Mouse (Mus musculus) ES-E14 (cell line): Measurements from ENCODE around the gene Commd4.

Experiments
- CHD2 ChIP-seq: IDR thresholded peaks from 2 replicates; pipeline ENCODE4 v1.6.1; 2014; ENCODE audit warnings: mild to moderate bottlenecking, low read depth, low read length, inconsistent platforms
- HCFC1 ChIP-seq: IDR thresholded peaks from 2 replicates; pipeline ENCODE4 v1.6.1; 2012; ENCODE audit warnings: low read length, inconsistent platforms, borderline replicate concordance; ENCODE audit not compliant: insufficient read depth
- MAFK ChIP-seq: IDR thresholded peaks from 2 replicates; pipeline ENCODE4 v1.6.1; 2014; ENCODE audit warnings: mild to moderate bottlenecking, low read depth, low read length, inconsistent platforms; ENCODE audit not compliant: insufficient read depth

DNA sequence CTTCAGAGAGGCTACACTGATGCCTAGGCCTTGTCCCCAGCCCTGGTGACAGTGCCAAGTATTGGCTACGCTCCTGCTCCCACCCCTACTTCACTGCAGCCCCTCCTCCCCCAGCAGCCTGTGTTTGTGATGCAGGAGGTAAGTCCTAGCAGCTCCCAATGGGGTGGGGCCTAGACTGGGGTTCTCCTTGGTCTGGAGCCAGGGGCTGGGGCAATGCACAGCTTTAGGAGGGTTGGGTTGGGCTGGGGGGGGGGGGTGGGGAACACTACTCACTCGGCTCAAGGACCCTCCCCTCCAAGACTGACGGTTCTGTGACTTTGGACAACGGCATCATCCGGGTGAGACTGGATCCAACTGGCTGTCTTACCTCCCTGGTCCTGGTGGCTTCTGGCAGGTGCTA is 18.6 kb downstream of the Commd4 start:
- TF ChIP-seq CHD2 = no peak
- TF ChIP-seq HCFC1 = no peak
- TF ChIP-seq MAFK = no peak
